Mouse (Mus musculus) neural tube, embryonic 11.5 days (tissue): ENCODE results near the gene 1700122O11Rik. TPM values are rescaled to one million over a fixed set of nuclear protein-coding genes. Genes with fewer than 3 reads are reported as not detected.
A peak's percentile ranks its signal among the peaks of the same experiment; 100 is the strongest.

ENCODE experiments used
- ATAC-seq: fragments of 200-750 bp; cut with Nextera tagmentation; 2 replicates; pipeline ENCODE4 v1.8.0; 2017; ENCODE audit warnings: moderate number of reproducible peaks, mild to moderate bottlenecking, moderate TSS enrichment, moderate library complexity; ENCODE audit not compliant: insufficient read depth, low FRiP score, low TSS enrichment
- DNase-seq: peaks from one replicate; pipeline ENCODE4 v3.0.0-alpha.2; 2015; ENCODE audit warnings: low spot score
- H3K27ac ChIP-seq: fragments of 300-500 bp; sonication (generic); 2 replicates; pipeline ENCODE4 v1.5.1; 2014; ENCODE audit warnings: low read depth, mild to moderate bottlenecking, low read length
- H3K27me3 ChIP-seq: fragments of 300-500 bp; sonication (generic); 2 replicates; pipeline ENCODE4 v1.6.1; 2014; ENCODE audit warnings: mild to moderate bottlenecking, low read length, mixed read lengths; ENCODE audit not compliant: control insufficient read depth, insufficient read depth
- H3K36me3 ChIP-seq: fragments of 300-500 bp; sonication (generic); 2 replicates; pipeline ENCODE4 v1.6.1; 2014; ENCODE audit warnings: mild to moderate bottlenecking, low read length, moderate library complexity, mixed read lengths; ENCODE audit not compliant: control insufficient read depth, insufficient read depth
- H3K4me1 ChIP-seq: fragments of 300-500 bp; sonication (generic); 2 replicates; pipeline ENCODE4 v1.6.1; 2014; ENCODE audit warnings: low read length, mixed read lengths; ENCODE audit not compliant: control insufficient read depth, insufficient read depth
- H3K4me2 ChIP-seq: fragments of 300-500 bp; sonication (generic); 2 replicates; pipeline ENCODE4 v1.6.1; 2014; ENCODE audit warnings: low read depth, mild to moderate bottlenecking, moderate library complexity
- H3K4me3 ChIP-seq: fragments of 300-500 bp; sonication (generic); 2 replicates; pipeline ENCODE4 v1.5.1; 2014; ENCODE audit warnings: low read depth, low read length
- H3K9ac ChIP-seq: fragments of 300-500 bp; sonication (generic); 2 replicates; pipeline ENCODE4 v1.6.1; 2014; ENCODE audit warnings: mild to moderate bottlenecking, low read length
- H3K9me3 ChIP-seq: fragments of 300-500 bp; sonication (generic); 2 replicates; pipeline ENCODE4 v1.6.1; 2016; ENCODE audit warnings: low read length; ENCODE audit not compliant: control insufficient read depth
- whole genome bisulfite sequencing: fragments of 180-500 bp; shearing (Covaris S2); extraction: QIAGEN DNeasy Blood & Tissue Kit; methylation state at CpG from one replicate; pipeline ENCODE4 v1.1.7; 2014; 5-methylcytosine and 5-hydroxymethylcytosine counted together
- polyA plus RNA-seq: library from polyadenylated mRNA; unstranded; fragments of >200 nt; fragmentation: Nextera tagmentation; extraction: Ambion mirVana; gene quantifications from 2 replicates; pipeline ENCODE4 v1.2.1, GENCODE M21; 2014

The 1700122O11Rik gene
- polyA plus RNA-seq, 1 experiment from 2014 or later: not detected

DNA sequence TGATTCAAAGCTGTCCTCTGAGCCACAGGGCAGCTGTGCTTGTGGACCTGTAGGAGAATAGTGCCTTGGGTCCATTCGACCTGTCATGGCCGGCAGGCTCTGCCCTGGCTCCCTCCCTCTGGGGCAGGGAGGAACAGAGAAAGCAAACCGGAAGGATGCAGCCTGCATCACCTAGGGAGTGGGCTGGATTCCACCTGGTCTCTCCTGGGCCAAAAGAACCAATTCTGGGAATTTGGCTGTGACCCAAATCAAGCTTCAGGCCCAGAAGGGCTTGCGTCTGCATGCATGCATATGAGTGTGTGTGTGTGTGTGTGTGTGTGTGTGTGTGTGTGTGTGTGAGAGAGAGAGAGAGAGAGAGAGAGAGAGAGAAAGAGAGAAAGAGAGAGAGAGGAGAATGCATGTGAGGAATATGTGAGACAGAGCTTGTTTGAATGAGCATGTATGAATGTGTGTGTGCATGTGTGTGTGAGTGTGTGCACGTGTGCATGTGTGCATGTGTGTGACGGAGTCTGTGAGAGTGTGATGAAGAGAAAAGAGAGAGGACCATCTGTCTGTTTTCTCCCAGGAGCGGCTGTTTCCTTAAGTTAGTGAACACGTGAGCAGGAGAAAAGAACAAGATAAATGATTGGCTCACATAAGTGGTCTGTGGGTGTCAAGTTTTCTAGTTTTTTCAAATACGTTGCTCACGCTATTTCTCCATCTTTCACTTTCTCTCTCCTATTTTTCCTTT is 14.4 kb upstream of the 1700122O11Rik start:
- no peaks in the 10 kb centered on the region for H3K27me3 ChIP-seq
- WGBS: 75% methylated on average over 10 of the region's 10 CpGs
- no peaks in the 10 kb centered on the region for H3K9me3 ChIP-seq
- H3K4me1 ChIP-seq: peaks cover 7% of the 10 kb centered on the region
- no peak for DNase-seq
- H3K9ac ChIP-seq: no peak overlapping the region
- H3K27ac ChIP-seq: no peak overlapping the region
- H3K4me3 ChIP-seq: no peak overlapping the region
- no peaks in the 10 kb centered on the region for H3K36me3 ChIP-seq
- no peak overlapping the region for H3K4me2 ChIP-seq
- no peak for ATAC-seq

DNA sequence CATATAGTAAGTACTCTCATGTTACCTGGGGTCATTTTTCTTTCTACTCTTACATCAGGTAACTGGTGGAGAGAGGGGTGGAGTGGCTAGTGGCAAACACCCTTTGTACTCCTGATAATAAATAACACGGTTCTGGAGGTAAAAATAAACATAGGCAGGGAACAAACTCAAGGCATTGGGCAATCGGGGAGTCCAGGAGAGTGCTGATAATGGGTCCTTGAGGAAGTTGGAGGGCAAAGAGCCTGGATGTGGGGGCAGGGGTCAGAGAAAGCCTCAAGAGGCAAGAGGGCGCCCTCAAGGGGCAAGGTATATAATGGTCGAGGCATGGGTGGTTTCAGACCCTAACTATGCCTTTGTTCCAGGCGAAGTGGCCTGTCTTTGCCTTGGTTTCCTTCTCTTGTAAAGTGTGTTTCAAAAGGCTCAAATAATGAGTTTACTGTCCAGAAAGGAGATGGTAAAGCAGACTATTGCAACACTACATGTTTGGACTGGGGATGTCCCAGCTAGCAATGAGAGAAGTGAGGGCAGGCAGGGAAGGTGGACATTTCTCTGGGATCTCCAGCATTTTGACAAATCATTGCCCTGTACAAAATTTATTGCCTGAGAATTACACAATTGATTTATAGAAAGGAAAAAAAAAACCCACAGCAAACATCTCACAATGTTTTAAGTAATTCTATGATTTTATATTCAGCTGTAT is 13.7 kb upstream of the 1700122O11Rik start:
- ATAC-seq: no peak
- Histone ChIP-seq H3K4me2 (no peak overlapping the region), H3K27ac (no peak overlapping the region), H3K9me3 (no peaks in the 10 kb centered on the region), H3K27me3 (no peaks in the 10 kb centered on the region), H3K9ac (no peak overlapping the region), H3K4me1 (no peaks in the 10 kb centered on the region), H3K4me3 (no peak overlapping the region), H3K36me3 (no peaks in the 10 kb centered on the region)
- 80% methylated on average over 5 of the region's 5 CpGs for WGBS
- no peak for DNase-seq

DNA sequence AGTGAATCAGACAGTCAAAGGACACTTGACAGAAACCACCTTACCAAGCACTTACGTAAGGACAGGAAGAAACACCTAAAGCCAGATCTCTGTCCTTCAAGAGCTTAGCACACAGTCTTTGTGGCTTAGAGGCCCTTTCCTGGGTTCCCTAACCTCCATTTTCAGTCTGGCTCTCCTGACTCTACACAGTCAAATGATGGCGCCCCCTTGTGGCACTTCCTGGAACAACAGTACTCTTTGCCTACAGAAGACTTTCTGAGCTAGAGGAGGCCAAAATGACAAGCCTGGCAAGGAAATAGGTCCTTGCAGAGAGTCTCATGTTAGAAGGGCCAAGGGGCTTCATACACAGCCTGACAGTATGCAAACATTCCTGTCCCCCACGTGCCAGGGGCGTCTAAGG is 7.5 kb upstream of the 1700122O11Rik start:
- WGBS: 31% methylated on average over 4 of the region's 4 CpGs

DNA sequence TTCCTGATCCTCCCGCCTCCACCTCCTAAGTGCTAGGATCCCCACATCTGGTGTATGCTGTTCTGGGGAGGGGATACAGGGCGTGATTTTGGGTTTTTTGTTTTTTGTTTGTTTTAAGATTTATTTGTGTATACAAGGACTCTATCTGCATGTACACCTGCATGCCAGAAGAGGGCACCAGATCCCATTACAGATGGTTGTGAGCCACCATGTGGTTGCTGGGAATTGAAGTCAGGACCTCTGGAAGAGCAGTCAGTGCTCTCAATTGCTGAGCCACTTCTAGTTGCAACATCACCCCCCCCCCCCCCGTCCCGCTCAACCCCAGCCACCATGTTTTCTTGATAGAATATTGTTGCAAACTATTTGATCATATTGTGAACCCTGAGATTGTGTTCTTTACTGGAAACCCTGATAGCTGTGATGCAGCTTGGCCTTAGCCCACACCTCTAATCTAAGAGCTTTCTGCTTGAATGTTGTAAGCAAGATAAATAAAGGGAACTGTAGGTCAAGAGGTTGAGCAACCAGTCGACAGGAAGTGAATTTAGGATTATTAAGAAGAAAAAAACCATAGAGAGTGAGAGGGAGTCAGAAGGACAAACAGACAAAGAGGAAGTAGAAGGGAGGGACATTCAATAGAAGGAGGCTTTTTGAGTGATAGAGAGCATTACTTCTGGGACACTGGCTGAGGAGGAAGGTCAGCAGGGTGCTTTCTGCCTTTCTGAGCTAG is 5.2 kb upstream of the 1700122O11Rik start:
- no peak for DNase-seq
- no peak overlapping the region for H3K4me3 ChIP-seq
- no peak overlapping the region for H3K27ac ChIP-seq
- no peak overlapping the region for H3K4me2 ChIP-seq
- ATAC-seq: no peak
- H3K4me1 ChIP-seq: peaks cover 16% of the 10 kb centered on the region
- H3K36me3 ChIP-seq: no peaks in the 10 kb centered on the region
- no peak overlapping the region for H3K9ac ChIP-seq
- no peaks in the 10 kb centered on the region for H3K27me3 ChIP-seq
- WGBS: 76% methylated on average over 5 of the region's 5 CpGs
- no peaks in the 10 kb centered on the region for H3K9me3 ChIP-seq

More for the DNA sequence above, 7.5 kb upstream of the 1700122O11Rik start:
- Histone ChIP-seq H3K9me3 (no peaks in the 10 kb centered on the region), H3K4me1 (peaks cover 7% of the 10 kb centered on the region; the same call in 1 of the 2 replicates), H3K36me3 (no peaks in the 10 kb centered on the region), H3K27ac (no peak overlapping the region), H3K4me2 (no peak overlapping the region), H3K27me3 (no peaks in the 10 kb centered on the region), H3K9ac (no peak overlapping the region), H3K4me3 (no peak overlapping the region)
- ATAC-seq: no peak
- DNase-seq: peak; percentile 77

DNA sequence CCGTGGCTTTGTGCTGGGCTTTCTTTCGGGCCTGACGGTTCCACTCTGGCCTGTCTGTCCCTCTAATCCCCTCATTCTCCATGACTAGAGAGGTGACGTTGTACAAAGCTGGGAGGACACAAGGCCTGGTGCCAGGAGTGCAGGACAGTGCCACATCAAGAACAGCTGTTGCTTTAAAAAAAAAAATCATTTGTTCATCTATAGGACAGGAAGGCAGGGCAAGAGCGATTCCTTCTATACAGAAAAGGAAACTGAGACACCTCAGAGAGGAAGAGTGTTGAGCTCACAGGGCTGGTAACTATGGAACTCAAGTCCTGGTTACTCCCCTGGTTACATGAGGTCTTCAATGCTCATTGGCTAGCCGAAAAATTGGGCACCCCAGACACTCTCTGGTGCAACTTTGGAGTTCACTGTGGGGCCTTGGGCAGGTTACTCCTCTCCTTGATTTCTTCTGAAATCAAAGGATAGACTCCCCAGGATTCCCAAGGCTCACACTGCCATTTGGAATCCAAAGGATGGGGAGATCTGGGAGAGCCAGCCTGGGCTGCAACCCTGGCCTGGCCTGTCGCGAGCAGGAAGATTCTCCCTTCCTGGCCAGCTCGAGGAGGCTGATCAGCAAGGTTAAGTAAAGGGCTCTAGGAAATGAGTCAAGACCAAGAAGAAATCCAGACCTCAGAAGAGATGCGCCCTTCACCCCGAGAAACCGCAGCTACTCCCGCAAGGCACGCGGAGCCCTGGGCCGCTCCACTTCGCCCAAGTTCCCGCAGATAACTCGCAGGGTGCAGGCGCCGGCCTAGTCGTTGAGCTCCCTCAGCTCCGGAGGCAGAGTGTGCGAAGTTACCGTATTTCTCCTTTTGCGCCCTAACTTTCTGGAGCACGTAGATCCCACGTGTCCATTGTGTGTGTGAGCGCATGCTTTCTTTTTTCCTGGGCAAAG is 3.5 kb upstream of the 1700122O11Rik start:
- H3K4me3 ChIP-seq: no peak overlapping the region
- 4% methylated on average over 29 of the region's 29 CpGs for WGBS
- peak overlapping the region; percentile 63 for H3K27ac ChIP-seq
- H3K27me3 ChIP-seq: no peaks in the 10 kb centered on the region
- H3K9me3 ChIP-seq: no peaks in the 10 kb centered on the region
- H3K36me3 ChIP-seq: no peaks in the 10 kb centered on the region
- ATAC-seq: peak; percentile 49
- peak overlapping the region; percentile 23 for H3K9ac ChIP-seq
- peak; percentile 71 for DNase-seq
- peaks cover 16% of the 10 kb centered on the region for H3K4me1 ChIP-seq
- peak overlapping the region; percentile 20 for H3K4me2 ChIP-seq

DNA sequence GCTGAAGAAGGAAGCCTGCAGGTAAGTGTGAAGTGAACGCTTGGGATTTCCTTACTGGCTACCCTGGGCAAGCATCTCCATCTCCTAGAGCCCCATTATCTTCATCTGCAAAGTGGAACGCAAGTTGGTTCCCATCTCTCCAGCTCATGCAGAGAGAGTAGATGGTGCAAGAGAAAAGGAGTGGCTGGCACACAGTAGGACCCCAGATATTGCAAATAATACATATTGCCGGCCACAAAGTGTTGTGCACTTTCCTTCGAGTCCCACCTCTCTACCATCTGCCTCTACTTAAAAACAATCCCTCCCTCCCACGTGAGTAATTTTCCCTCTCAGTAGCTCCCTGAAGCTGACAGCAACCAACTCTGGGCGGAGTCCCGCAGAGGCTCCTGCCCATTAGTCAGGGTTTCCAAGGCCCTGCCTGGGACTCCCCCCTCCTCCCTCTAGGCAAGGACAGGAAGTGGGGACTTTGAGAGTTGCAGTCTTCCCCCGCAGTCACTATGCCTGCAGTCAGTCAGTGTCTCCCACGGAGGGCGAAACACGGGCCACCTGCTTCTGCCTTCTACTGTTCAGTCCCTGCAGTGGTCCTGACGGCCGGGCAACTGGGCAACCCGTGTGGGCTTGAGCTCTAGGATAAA is 1.3 kb upstream of the 1700122O11Rik start:
- Histone ChIP-seq H3K9ac (no peak overlapping the region), H3K4me3 (no peak overlapping the region), H3K36me3 (no peaks in the 10 kb centered on the region), H3K4me1 (peaks cover 16% of the 10 kb centered on the region), H3K9me3 (no peaks in the 10 kb centered on the region), H3K4me2 (peak overlapping the region; percentile 31), H3K27me3 (no peaks in the 10 kb centered on the region), H3K27ac (no peak overlapping the region)
- DNase-seq (peak; percentile 77), ATAC-seq (peak; percentile 81)
- WGBS: 7% methylated on average over 14 of the region's 14 CpGs

DNA sequence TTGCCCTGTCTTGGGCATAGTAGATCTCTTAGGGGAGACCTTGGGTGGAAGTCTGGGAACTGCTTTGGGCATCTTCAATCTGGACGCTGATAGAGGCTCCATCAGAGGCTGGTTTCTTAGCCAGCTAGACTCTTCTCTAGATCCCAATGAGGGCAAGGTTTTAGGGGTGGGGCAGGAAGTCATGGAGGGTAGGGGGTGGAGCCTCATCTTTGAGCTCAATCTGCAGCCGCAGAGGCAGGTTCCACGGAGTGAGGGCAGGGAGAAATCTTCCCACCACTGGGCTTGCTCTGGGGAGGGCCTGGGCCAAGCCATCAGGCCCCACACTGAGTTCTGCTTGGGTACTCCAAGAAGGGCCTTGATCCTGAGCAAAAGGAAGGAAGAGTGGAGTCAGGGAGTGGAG is 1.2 kb downstream of the 1700122O11Rik start:
- no peak overlapping the region for H3K9ac ChIP-seq
- DNase-seq (no peak), ATAC-seq (no peak)
- peaks cover 20% of the 10 kb centered on the region for H3K4me1 ChIP-seq
- H3K36me3 ChIP-seq: no peaks in the 10 kb centered on the region
- H3K9me3 ChIP-seq: no peaks in the 10 kb centered on the region
- H3K4me2 ChIP-seq: no peak overlapping the region
- no peak overlapping the region for H3K4me3 ChIP-seq
- no peaks in the 10 kb centered on the region for H3K27me3 ChIP-seq
- H3K27ac ChIP-seq: no peak overlapping the region
- WGBS: 58% methylated on average over 3 of the region's 3 CpGs
